Mouse (Mus musculus) MEL (cell line): Measurements from ENCODE around the gene Fkbp9. TPM values are rescaled to one million over a fixed set of nuclear protein-coding genes. Genes with fewer than 3 reads are reported as not detected.

Experiments used
- DNase-seq: peaks from one replicate; pipeline ENCODE4 v3.0.0; 2011; ENCODE audit warnings: low read depth, low spot score
- H3K27ac ChIP-seq: 2 replicates; pipeline ENCODE4 v1.5.1; 2012; ENCODE audit warnings: low read depth, mild to moderate bottlenecking, control low read depth, low read length, moderate library complexity; ENCODE audit not compliant: control insufficient read depth
- H3K27me3 ChIP-seq, 2 experiments: fragments of 150-350 bp in 1 of 2; sonication (generic) in 1 of 2; 2 replicates each; pipeline ENCODE4 v1.6.1; 2012; ENCODE audit warnings: low read length in 2 of 2, mild to moderate bottlenecking in 2 of 2, improper control_type of control experiment in 1 of 2, moderate library complexity in 1 of 2; ENCODE audit not compliant: insufficient read depth in 2 of 2, control insufficient read depth in 1 of 2
- H3K36me3 ChIP-seq, 2 experiments: 2 replicates each; pipeline ENCODE4 v1.6.1; 2012 to 2014; ENCODE audit warnings: low read length in 2 of 2, improper control_type of control experiment in 1 of 2, inconsistent platforms in 1 of 2, mild to moderate bottlenecking in 1 of 2; ENCODE audit not compliant: insufficient read depth in 2 of 2, control insufficient read depth in 1 of 2
- H3K4me1 ChIP-seq, 2 experiments: fragments of 150-350 bp in 1 of 2; sonication (generic) in 1 of 2; 2 replicates each; pipeline ENCODE4 v1.6.1; 2012; ENCODE audit warnings: low read length in 2 of 2, improper control_type of control experiment in 1 of 2, mild to moderate bottlenecking in 1 of 2; ENCODE audit not compliant: insufficient read depth in 2 of 2, control insufficient read depth in 1 of 2
- H3K4me3 ChIP-seq, 2 experiments: fragments of 150-350 bp in 1 of 2; sonication (generic) in 1 of 2; 2 replicates each; pipeline ENCODE4 v1.5.1; 2012; ENCODE audit warnings: low read depth in 2 of 2, low read length in 2 of 2, mild to moderate bottlenecking in 2 of 2, moderate library complexity in 2 of 2, control low read depth in 1 of 2, improper control_type of control experiment in 1 of 2; ENCODE audit not compliant: control insufficient read depth in 1 of 2, insufficient read depth in 1 of 2
- H3K79me2 ChIP-seq: 2 replicates; pipeline ENCODE4 v1.6.1; 2012; ENCODE audit warnings: mild to moderate bottlenecking, low read length, moderate library complexity; ENCODE audit not compliant: control insufficient read depth, poor library complexity, insufficient read depth
- H3K9ac ChIP-seq: 2 replicates; pipeline ENCODE4 v1.6.1; 2012; ENCODE audit warnings: low read depth, mild to moderate bottlenecking, control low read depth, low read length, moderate library complexity; ENCODE audit not compliant: control insufficient read depth, poor library complexity, severe bottlenecking
- H3K9me3 ChIP-seq: fragments of 150-350 bp; sonication (generic); replicated peaks from 2 replicates; pipeline ENCODE4 v1.6.1; 2012; ENCODE audit warnings: mild to moderate bottlenecking, low read length, improper control_type of control experiment, moderate library complexity; ENCODE audit not compliant: insufficient read depth
- CHD2 ChIP-seq: IDR thresholded peaks from 2 replicates; pipeline ENCODE4 v1.6.1; 2011; ENCODE audit warnings: low read length, improper control_type of control experiment
- CTCF ChIP-seq, 3 experiments: IDR thresholded peaks in 2 of 3; conservative IDR thresholded peaks in 1 of 3; 2 replicates each; pipeline ENCODE4 v1.5.1; 2011 to 2012; ENCODE audit warnings: low read length in 3 of 3, low read depth in 2 of 3, mild to moderate bottlenecking in 2 of 3, improper control_type of control experiment in 1 of 3, inconsistent platforms in 1 of 3, mixed read lengths in 1 of 3, moderate library complexity in 1 of 3; ENCODE audit not compliant: control insufficient read depth in 1 of 3, insufficient read depth in 1 of 3, poor library complexity in 1 of 3, severe bottlenecking in 1 of 3
- E2F4 ChIP-seq: IDR thresholded peaks from 2 replicates; pipeline ENCODE4 v1.6.1; 2011; ENCODE audit warnings: low read depth, low read length, improper control_type of control experiment, borderline replicate concordance
- EP300 ChIP-seq, 2 experiments: IDR thresholded peaks; 2 replicates each; pipeline ENCODE4 v1.6.1; 2011; ENCODE audit warnings: improper control_type of control experiment in 2 of 2, low read length in 2 of 2, low read depth in 1 of 2, mild to moderate bottlenecking in 1 of 2
- ETS1 ChIP-seq: IDR thresholded peaks from 2 replicates; pipeline ENCODE4 v1.6.1; 2012; ENCODE audit warnings: low read depth, mild to moderate bottlenecking, inconsistent platforms, low read length, improper control_type of control experiment, moderate library complexity
- GATA1 ChIP-seq: IDR thresholded peaks from 2 replicates; pipeline ENCODE4 v1.6.1; 2011; ENCODE audit warnings: low read depth, low read length, improper control_type of control experiment
- KAT2A ChIP-seq: conservative IDR thresholded peaks from 2 replicates; pipeline ENCODE4 v1.6.1; 2012; ENCODE audit warnings: low read depth, low read length, improper control_type of control experiment, inconsistent platforms
- MAFK ChIP-seq: IDR thresholded peaks from 2 replicates; pipeline ENCODE4 v1.6.1; 2011; ENCODE audit warnings: low read depth, mild to moderate bottlenecking, low read length, improper control_type of control experiment, borderline replicate concordance
- MAX ChIP-seq: IDR thresholded peaks from 2 replicates; pipeline ENCODE4 v1.6.1; 2011; ENCODE audit warnings: low read length, improper control_type of control experiment
- MAZ ChIP-seq: IDR thresholded peaks from 2 replicates; pipeline ENCODE4 v1.6.1; 2012; ENCODE audit warnings: low read depth, mild to moderate bottlenecking, inconsistent platforms, low read length, improper control_type of control experiment
- MEF2A ChIP-seq: IDR thresholded peaks from 2 replicates; pipeline ENCODE4 v1.6.1; 2014; ENCODE audit warnings: low read depth, mild to moderate bottlenecking, inconsistent platforms, low read length, improper control_type of control experiment; ENCODE audit not compliant: poor library complexity, insufficient replicate concordance, severe bottlenecking; ENCODE audit errors: extremely low read depth
- MXI1 ChIP-seq: IDR thresholded peaks from 2 replicates; pipeline ENCODE4 v1.6.1; 2011; ENCODE audit warnings: mild to moderate bottlenecking, low read depth, low read length, improper control_type of control experiment
- MYC ChIP-seq: IDR thresholded peaks from 2 replicates; pipeline ENCODE4 v1.6.1; 2011; ENCODE audit warnings: low read depth, mild to moderate bottlenecking, low read length, improper control_type of control experiment, moderate library complexity
- NELFE ChIP-seq: IDR thresholded peaks from 2 replicates; pipeline ENCODE4 v1.6.1; 2011; ENCODE audit warnings: low read depth, low read length, improper control_type of control experiment
- POLR2AphosphoS2 ChIP-seq: IDR thresholded peaks from 2 replicates; pipeline ENCODE4 v1.6.1; 2011; ENCODE audit warnings: low read length, improper control_type of control experiment
- RAD21 ChIP-seq: IDR thresholded peaks from 2 replicates; pipeline ENCODE4 v1.6.1; 2011; ENCODE audit warnings: mild to moderate bottlenecking, low read depth, low read length, improper control_type of control experiment
- RCOR1 ChIP-seq: IDR thresholded peaks from 2 replicates; pipeline ENCODE4 v1.6.1; 2012; ENCODE audit warnings: low read depth, mild to moderate bottlenecking, inconsistent platforms, low read length, improper control_type of control experiment
- SIN3A ChIP-seq: IDR thresholded peaks from 2 replicates; pipeline ENCODE4 v1.6.1; 2012; ENCODE audit warnings: low read length, improper control_type of control experiment, inconsistent platforms
- TAL1 ChIP-seq: IDR thresholded peaks from 2 replicates; pipeline ENCODE4 v1.6.1; 2012; ENCODE audit warnings: mild to moderate bottlenecking, inconsistent platforms, low read length, moderate library complexity, mixed read lengths
- TBP ChIP-seq: IDR thresholded peaks from 2 replicates; pipeline ENCODE4 v1.8.0; 2011; ENCODE audit warnings: low read depth, low read length, improper control_type of control experiment
- TCF12 ChIP-seq: IDR thresholded peaks from 2 replicates; pipeline ENCODE4 v1.6.1; 2014; ENCODE audit warnings: low read depth, mild to moderate bottlenecking, inconsistent platforms, low read length, improper control_type of control experiment, moderate library complexity
- UBTF ChIP-seq: IDR thresholded peaks from 2 replicates; pipeline ENCODE4 v1.6.1; 2012; ENCODE audit warnings: low read depth, mild to moderate bottlenecking, inconsistent platforms, low read length, improper control_type of control experiment, moderate library complexity, borderline replicate concordance; ENCODE audit not compliant: insufficient read depth
- USF1 ChIP-seq: IDR thresholded peaks from 2 replicates; pipeline ENCODE4 v1.6.1; 2014; ENCODE audit warnings: low read depth, mild to moderate bottlenecking, inconsistent platforms, low read length, improper control_type of control experiment, moderate library complexity
- ZKSCAN1 ChIP-seq: IDR thresholded peaks from 2 replicates; pipeline ENCODE4 v1.6.1; 2012; ENCODE audit warnings: low read depth, mild to moderate bottlenecking, inconsistent platforms, low read length, improper control_type of control experiment, moderate library complexity
- ZNF384 ChIP-seq: IDR thresholded peaks from 2 replicates; pipeline ENCODE4 v1.6.1; 2012; ENCODE audit warnings: low read depth, mild to moderate bottlenecking, inconsistent platforms, low read length, improper control_type of control experiment
- polyA plus RNA-seq, 2 experiments: library from polyadenylated mRNA; stranded (reverse) in 1 of 2; unstranded in 1 of 2; fragments of >175 nt in 1 of 2; fragments of >200 nt in 1 of 2; gene quantifications; 2 replicates each; pipeline versions ENCODE4 v1.2.1 to v1.2.4; 2012; ENCODE audit warnings: low replicate concordance in 2 of 2, low read depth in 1 of 2; ENCODE audit not compliant: insufficient read length in 2 of 2, insufficient read depth in 1 of 2, missing spikeins in 1 of 2
- total RNA-seq: library from RNA; depleted of rRNA; stranded (reverse); fragments of 300-350 nt; gene quantifications from 2 replicates; pipeline ENCODE4 v1.2.3, GENCODE M21; 2012; rRNA removed

Gene Fkbp9
- 2.5 and 3.0 TPM in 2 replicates for total RNA-seq
- polyA plus RNA-seq: 10 to 100 TPM in 1 of 2 experiments, not detected in 1; 19.5 TPM

DNA sequence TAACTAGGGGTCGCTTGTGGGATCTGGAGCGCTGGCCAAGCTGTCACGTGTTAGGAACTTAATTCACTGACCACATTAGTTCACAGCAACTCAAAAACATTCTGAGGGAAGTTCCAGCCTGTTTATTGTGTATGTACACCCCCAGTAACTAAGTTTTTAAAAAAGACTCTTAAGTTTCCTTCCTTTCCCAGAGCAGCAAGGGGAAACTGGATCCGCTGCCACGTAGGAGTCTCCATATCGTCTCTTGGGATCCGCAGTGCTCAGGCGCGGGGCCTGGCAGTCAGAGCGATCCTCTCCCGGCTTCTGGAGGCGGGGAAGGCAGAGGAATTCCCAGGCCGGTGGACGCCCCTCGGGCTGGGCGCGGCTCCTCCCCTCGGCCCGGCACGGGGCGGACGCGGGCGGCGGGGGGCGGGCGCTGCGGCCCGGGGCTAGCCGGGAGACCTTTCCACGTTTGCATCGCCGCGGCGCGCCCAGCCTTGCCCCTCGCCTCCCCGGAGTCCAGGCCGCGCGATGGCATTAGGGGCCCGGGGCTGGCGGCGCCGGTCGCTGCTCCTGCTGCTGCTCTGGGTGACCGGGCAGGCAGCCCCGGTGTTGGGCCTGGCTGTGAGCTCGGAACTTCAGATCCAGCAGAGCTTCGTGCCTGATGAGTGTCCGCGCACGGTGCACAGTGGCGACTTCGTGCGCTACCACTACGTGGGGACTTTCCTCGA, at the start of gene Fkbp9:
Gene Fkbp9 (plus strand): TSS at position 363 of the 710 bp plus-strand sequence.
- Histone ChIP-seq H3K36me3 (no peaks in the 10 kb centered on the region), H3K4me1 (no peaks in the 10 kb centered on the region), H3K27me3 (peaks cover 0 to 10% of the 10 kb centered on the region in 2 experiments; a peak in 3 of 4 replicates), H3K4me3 (peak within 1 kb of the TSS; percentile 19 to 41; a peak in 3 of 4 replicates), H3K9me3 (no peaks in the 10 kb centered on the region), H3K9ac (peak within 1 kb of the TSS; percentile 39), H3K79me2 (no peaks in the 10 kb centered on the region), H3K27ac (no peak within 1 kb of the TSS)
- DNase-seq: peak; percentile 10
- TF ChIP-seq ZNF384 (no peak), TAL1 (no peak), MAFK (no peak), TCF12 (no peak), RCOR1 (no peak), RAD21 (no peak), MEF2A (no peak), SIN3A (no peak), USF1 (no peak), CHD2 (no peak), MXI1 (no peak), E2F4 (no peak), KAT2A (no peak), POLR2AphosphoS2 (no peak), ZKSCAN1 (no peak)

GRCm38 (mm10) chr6:56783561-56784272, 48.1 kb upstream of the Fkbp9 start:
- no peak for DNase-seq
- no peaks in the 10 kb centered on the region for H3K27me3 ChIP-seq
- no peak overlapping the region for H3K4me3 ChIP-seq
- TF ChIP-seq ZNF384: no peak
- no peak for TF ChIP-seq NELFE
- TF ChIP-seq GATA1: no peak
- TF ChIP-seq UBTF: no peak
- TF ChIP-seq TBP: no peak
- no peak for TF ChIP-seq MEF2A
- no peak for TF ChIP-seq MAX
- no peak for TF ChIP-seq EP300 (IDR thresholded peaks at IDR 0.05; ENCODE audit: low read depth in 1 of 2, low read length in 2 of 2)
- no peak for TF ChIP-seq TCF12
- no peak for TF ChIP-seq CHD2
- no peak for TF ChIP-seq ZKSCAN1
- no peak for TF ChIP-seq CTCF (IDR thresholded peaks at IDR 0.05 in 2 of 3, conservative IDR thresholded peaks at IDR 0.05 in 1 of 3; ENCODE audit: control insufficient read depth in 1 of 3, insufficient read depth in 1 of 3, low read depth in 2 of 3, low read length in 3 of 3, poor library complexity in 1 of 3, severe bottlenecking in 1 of 3)
- no peak for TF ChIP-seq USF1
- no peak for TF ChIP-seq TAL1
- TF ChIP-seq ETS1: no peak
- no peak for TF ChIP-seq MYC
- TF ChIP-seq MAZ: no peak
- TF ChIP-seq KAT2A: no peak
- TF ChIP-seq SIN3A: no peak
- TF ChIP-seq, all 39 proteins: peak for 0
- Histone ChIP-seq H3K79me2 (peaks cover 52% of the 10 kb centered on the region), H3K4me1 (peaks cover 4 to 6% of the 10 kb centered on the region in 2 experiments), H3K27ac (no peak overlapping the region), H3K36me3 (peaks cover 32 to 47% of the 10 kb centered on the region in 2 experiments), H3K9me3 (no peaks in the 10 kb centered on the region), H3K9ac (no peak overlapping the region)
